Mouse (Mus musculus) embryonic facial prominence, embryonic 14.5 days (tissue): ENCODE measurements around the gene Gm7697. TPM values are rescaled to one million over a fixed set of nuclear protein-coding genes. Genes with fewer than 3 reads are reported as not detected.
A peak's percentile ranks its signal among the peaks of the same experiment; 100 is the strongest.
"Not testable (repeated sequence)": the region's sequence is repeated elsewhere in the genome, so short reads cannot be mapped to it uniquely, and the experiment has no call there.

Experiments
- ATAC-seq: fragments of 200-750 bp; cut with Nextera tagmentation; 2 replicates; pipeline ENCODE4 v1.8.0; 2017; ENCODE audit warnings: low read depth, moderate number of reproducible peaks, moderate TSS enrichment
- DNase-seq: peaks from one replicate; pipeline ENCODE4 v3.0.0-alpha.2; 2015; ENCODE audit warnings: low spot score
- H3K27ac ChIP-seq: fragments of 300-500 bp; sonication (generic); replicated peaks from 2 replicates; pipeline ENCODE4 v1.5.1; 2014; ENCODE audit warnings: low read depth, mild to moderate bottlenecking, low read length, moderate library complexity
- H3K27me3 ChIP-seq: fragments of 300-500 bp; sonication (generic); replicated peaks from 2 replicates; pipeline ENCODE4 v1.6.1; 2014; ENCODE audit warnings: low read length; ENCODE audit not compliant: control insufficient read depth, insufficient read depth
- H3K36me3 ChIP-seq: fragments of 300-500 bp; sonication (generic); 2 replicates; pipeline ENCODE4 v1.6.1; 2014; ENCODE audit warnings: low read length, mixed read lengths; ENCODE audit not compliant: control insufficient read depth, insufficient read depth
- H3K4me1 ChIP-seq: fragments of 300-500 bp; sonication (generic); 2 replicates; pipeline ENCODE4 v1.6.1; 2014; ENCODE audit warnings: antibody characterized with exemption, low read length; ENCODE audit not compliant: control insufficient read depth, insufficient read depth
- H3K4me2 ChIP-seq: fragments of 300-500 bp; sonication (generic); 2 replicates; pipeline ENCODE4 v1.6.1; 2014; ENCODE audit warnings: low read depth, mild to moderate bottlenecking, low read length, moderate library complexity, mixed read lengths
- H3K4me3 ChIP-seq: fragments of 300-500 bp; sonication (generic); 2 replicates; pipeline ENCODE4 v1.5.1; 2014; ENCODE audit warnings: low read depth, mild to moderate bottlenecking, low read length
- H3K9ac ChIP-seq: fragments of 300-500 bp; sonication (generic); 2 replicates; pipeline ENCODE4 v1.6.1; 2014; ENCODE audit warnings: low read depth, mild to moderate bottlenecking, low read length, moderate library complexity, mixed read lengths
- H3K9me3 ChIP-seq: fragments of 300-500 bp; sonication (generic); 2 replicates; pipeline ENCODE4 v1.6.1; 2016; ENCODE audit warnings: low read length; ENCODE audit not compliant: control insufficient read depth
- WGBS: fragments of 180-500 bp; shearing (Covaris S2); extraction: QIAGEN DNeasy Blood & Tissue Kit; methylation state at CpG from one replicate; pipeline ENCODE4 v1.1.7; 2014; 5-methylcytosine and 5-hydroxymethylcytosine counted together
- polyA plus RNA-seq: library from polyadenylated mRNA; unstranded; fragments of >200 nt; fragmentation: Nextera tagmentation; extraction: Ambion mirVana; gene quantifications from 2 replicates; pipeline ENCODE4 v1.2.1, GENCODE M21; 2014

The Gm7697 gene
- polyA plus RNA-seq, 1 experiment from 2014 or later = not detected

- not testable (repeated sequence) for H3K27ac ChIP-seq, ATAC-seq
Measured at GRCm38 (mm10) chr8:69540331-69540730, 17.6 kb upstream of the Gm7697 start.

GRCm38 (mm10) chr8:69474946-69475345 lies 47.8 kb downstream of the Gm7697 start:
- H3K36me3 ChIP-seq, H3K9me3 ChIP-seq, H3K27me3 ChIP-seq, H3K4me2 ChIP-seq, H3K4me3 ChIP-seq, ATAC-seq, H3K27ac ChIP-seq, H3K4me1 ChIP-seq, H3K9ac ChIP-seq, DNase-seq: not testable (repeated sequence)
- WGBS = 73% methylated on average over 2 of the region's 3 CpGs

More at GRCm38 (mm10) chr8:69540331-69540730, 17.6 kb upstream of the Gm7697 start:
- H3K9me3 ChIP-seq, H3K27me3 ChIP-seq, H3K36me3 ChIP-seq, H3K4me2 ChIP-seq, H3K4me1 ChIP-seq, H3K4me3 ChIP-seq, H3K9ac ChIP-seq: not testable (repeated sequence)
- 38% methylated on average over 1 of the region's 1 CpGs for WGBS
- DNase-seq = peak; percentile 66

GRCm38 (mm10) chr8:69453465-69453864 lies 69.3 kb downstream of the Gm7697 start, which contains the start of gene Gm9495:
TSS of gene Gm9495 (minus strand) at chr8:69453565.
- not testable (repeated sequence) for H3K4me1 ChIP-seq, H3K9ac ChIP-seq, H3K4me3 ChIP-seq, DNase-seq, H3K27ac ChIP-seq, H3K36me3 ChIP-seq, H3K4me2 ChIP-seq, H3K27me3 ChIP-seq, ATAC-seq, H3K9me3 ChIP-seq
- WGBS = 72% methylated on average over 1 of the region's 3 CpGs

Other genes with a start within 250 kb of the Gm7697 start
- not detected in 2 replicates for gene Gm9495, start 69.4 kb downstream of the Gm7697 start, polyA plus RNA-seq
- 17.3 and 19.8 TPM in 2 replicates for gene Zfp868, start 102.6 kb upstream of the Gm7697 start, polyA plus RNA-seq
- 1.5 and 1.8 TPM in 2 replicates for gene Zfp964, start 131.5 kb upstream of the Gm7697 start, polyA plus RNA-seq
- gene Zfp869, start 187.7 kb upstream of the Gm7697 start, polyA plus RNA-seq = 24.7 and 30.1 TPM in 2 replicates
- gene Zfp963, start 227.0 kb upstream of the Gm7697 start, polyA plus RNA-seq = 6.4 and 8.3 TPM in 2 replicates